Mouse (Mus musculus) forebrain, postnatal 0 days (tissue): ENCODE data around the gene Des. TPM values are rescaled to one million over a fixed set of nuclear protein-coding genes. Genes with fewer than 3 reads are reported as not detected.

ENCODE experiments used
- ATAC-seq: fragments of 200-750 bp; cut with Nextera tagmentation; 2 replicates; pipeline ENCODE4 v1.8.0; 2017; ENCODE audit warnings: mild to moderate bottlenecking, moderate library complexity
- DNase-seq: peaks from one replicate; pipeline ENCODE4 v3.0.0-alpha.2; 2015
- H3K27ac ChIP-seq: fragments of 300-500 bp; sonication (generic); 2 replicates; pipeline ENCODE4 v1.5.1; 2014; ENCODE audit warnings: low read depth, mild to moderate bottlenecking, antibody characterized with exemption, low read length, moderate library complexity, mixed read lengths
- H3K27me3 ChIP-seq: fragments of 300-500 bp; sonication (generic); 2 replicates; pipeline ENCODE4 v1.6.1; 2014; ENCODE audit warnings: mild to moderate bottlenecking, low read length, mixed read lengths; ENCODE audit not compliant: insufficient read depth
- H3K36me3 ChIP-seq: fragments of 300-500 bp; sonication (generic); 2 replicates; pipeline ENCODE4 v1.6.1; 2014; ENCODE audit warnings: mild to moderate bottlenecking, moderate library complexity; ENCODE audit not compliant: insufficient read depth
- H3K4me1 ChIP-seq: fragments of 300-500 bp; sonication (generic); 2 replicates; pipeline ENCODE4 v1.6.1; 2014; ENCODE audit warnings: antibody characterized with exemption; ENCODE audit not compliant: insufficient read depth
- H3K4me2 ChIP-seq: fragments of 300-500 bp; sonication (generic); 2 replicates; pipeline ENCODE4 v1.6.1; 2014; ENCODE audit warnings: low read depth, mild to moderate bottlenecking, moderate library complexity
- H3K4me3 ChIP-seq: fragments of 300-500 bp; sonication (generic); 2 replicates; pipeline ENCODE4 v1.5.1; 2014; ENCODE audit warnings: low read depth, low read length, mixed read lengths
- H3K9ac ChIP-seq: fragments of 300-500 bp; sonication (generic); 2 replicates; pipeline ENCODE4 v1.6.1; 2014; ENCODE audit warnings: mild to moderate bottlenecking
- H3K9me3 ChIP-seq: fragments of 300-500 bp; sonication (generic); 2 replicates; pipeline ENCODE4 v1.6.1; 2016; ENCODE audit warnings: low read length
- CTCF ChIP-seq: sonication (generic); IDR thresholded peaks from 2 replicates; pipeline ENCODE4 v1.5.1; 2016; ENCODE audit warnings: antibody characterized with exemption, control low read depth, low read depth
- WGBS: fragments of 180-500 bp; shearing (Covaris S2); extraction: QIAGEN DNeasy Blood & Tissue Kit; methylation state at CpG from one replicate; pipeline ENCODE4 v1.1.7; 2014; 5-methylcytosine and 5-hydroxymethylcytosine counted together
- polyA plus RNA-seq: library from polyadenylated mRNA; unstranded; fragments of >200 nt; fragmentation: Nextera tagmentation; extraction: Ambion mirVana; gene quantifications from 2 replicates; pipeline ENCODE4 v1.2.1, GENCODE M21; 2015
- total RNA-seq: library from RNA; depleted of rRNA; stranded (reverse); fragments of >200 nt; gene quantifications from 2 replicates; pipeline ENCODE4 v1.2.3, GENCODE M21; 2014

The Des gene
- total and polyA plus RNA-seq, 2 experiments from 2014 or later, result 1.0 to 1.2 TPM

- no peak overlapping the region for H3K4me3 ChIP-seq
- H3K4me1 ChIP-seq, result no peaks in the 10 kb centered on the region
- TF ChIP-seq CTCF, result no peak
- H3K9me3 ChIP-seq, result no peaks in the 10 kb centered on the region
- H3K36me3 ChIP-seq, result no peaks in the 10 kb centered on the region
- no peak overlapping the region for H3K27ac ChIP-seq
- no peak overlapping the region for H3K9ac ChIP-seq
- ATAC-seq, result no peak
- no peak for DNase-seq
- H3K4me2 ChIP-seq, result no peak overlapping the region
- 31% methylated on average over 11 of the region's 11 CpGs for WGBS
- no peaks in the 10 kb centered on the region for H3K27me3 ChIP-seq
Measured at GRCm38 (mm10) chr1:75338091-75338694, 21.9 kb upstream of the Des start.

- no peak overlapping the region for H3K9ac ChIP-seq
- H3K36me3 ChIP-seq, result no peaks in the 10 kb centered on the region
- no peak for DNase-seq
- no peak for TF ChIP-seq CTCF
- H3K4me2 ChIP-seq, result no peak overlapping the region
- H3K4me3 ChIP-seq, result no peak overlapping the region
- WGBS, result 46% methylated on average over 9 of the region's 9 CpGs
- 0 out of 2 replicates have a peak, but pooled peaks cover under 1% of the 10 kb centered on the region for H3K27me3 ChIP-seq
- no peaks in the 10 kb centered on the region for H3K9me3 ChIP-seq
- H3K4me1 ChIP-seq, result no peaks in the 10 kb centered on the region
- H3K27ac ChIP-seq, result no peak overlapping the region
- ATAC-seq, result no peak
Measured at GRCm38 (mm10) chr1:75339337-75339736, 20.8 kb upstream of the Des start.

- WGBS, result 81% methylated on average over 2 of the region's 2 CpGs
- TF ChIP-seq CTCF, result no peak
- ATAC-seq (no peak), DNase-seq (no peak)
- Histone ChIP-seq H3K4me2 (no peak overlapping the region), H3K36me3 (no peaks in the 10 kb centered on the region), H3K9me3 (no peaks in the 10 kb centered on the region), H3K9ac (no peak overlapping the region), H3K27ac (no peak overlapping the region), H3K27me3 (peaks cover 7% of the 10 kb centered on the region; the same call in 1 of the 2 replicates), H3K4me3 (no peak overlapping the region), H3K4me1 (no peaks in the 10 kb centered on the region)
Measured at GRCm38 (mm10) chr1:75340519-75340918, 19.6 kb upstream of the Des start.

DNA sequence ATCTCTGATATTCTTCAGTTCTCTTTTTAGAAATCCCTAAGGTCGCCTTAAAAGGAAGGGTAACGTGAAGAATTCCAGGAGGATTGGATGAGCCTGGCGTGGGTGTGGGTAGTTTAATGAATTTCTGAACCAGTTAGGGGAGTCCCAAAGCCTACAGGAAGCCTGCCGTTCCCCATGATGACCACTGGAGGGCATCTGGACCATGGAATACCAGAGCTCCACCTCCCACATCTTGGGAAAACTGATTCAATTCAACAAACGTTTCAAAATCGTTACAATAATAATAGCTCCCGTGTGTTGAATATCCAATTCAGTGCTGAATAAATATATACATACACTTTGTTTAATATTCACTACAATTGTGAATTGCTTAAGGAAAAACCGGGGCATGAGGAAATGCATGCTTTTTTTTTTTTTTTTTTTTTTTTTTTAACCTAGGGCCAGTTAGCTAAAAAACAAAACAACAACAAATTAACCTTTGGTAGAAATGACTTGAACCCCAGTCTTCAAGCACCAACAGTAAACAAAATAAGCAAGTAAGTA lies 17.2 kb upstream of the Des start:
- ATAC-seq, result peak; percentile 84
- Histone ChIP-seq H3K36me3 (no peaks in the 10 kb centered on the region), H3K27me3 (peaks cover 7% of the 10 kb centered on the region; the same call in 1 of the 2 replicates), H3K4me1 (no peaks in the 10 kb centered on the region), H3K9ac (no peak overlapping the region), H3K9me3 (no peaks in the 10 kb centered on the region), H3K27ac (no peak overlapping the region), H3K4me3 (no peak overlapping the region), H3K4me2 (no peak overlapping the region)
- peak; percentile 91 for DNase-seq
- TF ChIP-seq CTCF, result peak; percentile 95
- WGBS, result 2% methylated on average over 8 of the region's 8 CpGs

- no peak overlapping the region for H3K4me2 ChIP-seq
- WGBS, result 8% methylated on average over 14 of the region's 15 CpGs
Measured at GRCm38 (mm10) chr1:75344291-75345035, 15.7 kb upstream of the Des start.

GRCm38 (mm10) chr1:75345036-75345935 lies 14.8 kb upstream of the Des start:
- Histone ChIP-seq H3K4me2 (no peak overlapping the region), H3K36me3 (no peaks in the 10 kb centered on the region), H3K9me3 (no peaks in the 10 kb centered on the region), H3K4me1 (no peaks in the 10 kb centered on the region), H3K4me3 (no peak overlapping the region), H3K9ac (no peak overlapping the region), H3K27ac (no peak overlapping the region), H3K27me3 (peaks cover 7% of the 10 kb centered on the region; the same call in 1 of the 2 replicates)
- TF ChIP-seq CTCF, result no peak
- WGBS, result 42% methylated on average over 20 of the region's 20 CpGs
- ATAC-seq, result no peak
- DNase-seq, result no peak

More at GRCm38 (mm10) chr1:75344291-75345035, 15.7 kb upstream of the Des start:
- H3K36me3 ChIP-seq, result no peaks in the 10 kb centered on the region
- no peak overlapping the region for H3K9ac ChIP-seq
- H3K4me1 ChIP-seq, result no peaks in the 10 kb centered on the region
- peaks cover 7% of the 10 kb centered on the region; the same call in 1 of the 2 replicates for H3K27me3 ChIP-seq
- no peak for TF ChIP-seq CTCF
- ATAC-seq (0 out of 2 replicates have a peak, but pooled peaks have one; percentile 8), DNase-seq (no peak)
- no peaks in the 10 kb centered on the region for H3K9me3 ChIP-seq
- no peak overlapping the region for H3K27ac ChIP-seq
- no peak overlapping the region for H3K4me3 ChIP-seq
